Mouse (Mus musculus): ENCODE data around the gene Bcl7c.

DNA sequence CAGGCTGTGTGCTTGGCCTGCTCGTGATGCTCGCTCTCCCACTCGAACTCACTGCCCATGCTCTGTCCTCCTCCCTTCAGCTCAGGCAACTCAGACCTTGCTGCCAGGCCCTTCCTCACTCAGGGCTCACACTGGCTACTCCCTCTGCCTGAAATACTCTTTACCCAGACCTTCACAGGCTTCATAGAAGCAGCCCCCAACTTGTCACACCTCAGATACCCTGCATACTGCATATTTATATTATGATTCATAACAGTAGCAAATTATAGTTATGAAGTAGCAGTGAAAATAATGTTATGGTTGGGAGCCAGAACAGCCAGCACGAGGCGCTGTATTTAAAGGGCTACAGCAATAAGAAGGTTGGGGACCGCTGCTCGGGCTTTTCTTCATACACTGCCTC is 19.8 kb downstream of the Bcl7c start:
- TF ChIP-seq CTCF (IDR thresholded peaks at IDR 0.05; ENCODE audit: low read depth) (no peak), EP300 (optimal IDR thresholded peaks at IDR 0.05) (no peak)
